Mouse (Mus musculus) liver, adult (tissue): ENCODE results near the gene Bco1.

Experiments used
- GATA4 ChIP-seq: IDR thresholded peaks from 2 replicates; pipeline ENCODE4 v1.6.1; 2014; ENCODE audit warnings: mild to moderate bottlenecking, low read length; ENCODE audit not compliant: insufficient replicate concordance

Gene Bco1

DNA sequence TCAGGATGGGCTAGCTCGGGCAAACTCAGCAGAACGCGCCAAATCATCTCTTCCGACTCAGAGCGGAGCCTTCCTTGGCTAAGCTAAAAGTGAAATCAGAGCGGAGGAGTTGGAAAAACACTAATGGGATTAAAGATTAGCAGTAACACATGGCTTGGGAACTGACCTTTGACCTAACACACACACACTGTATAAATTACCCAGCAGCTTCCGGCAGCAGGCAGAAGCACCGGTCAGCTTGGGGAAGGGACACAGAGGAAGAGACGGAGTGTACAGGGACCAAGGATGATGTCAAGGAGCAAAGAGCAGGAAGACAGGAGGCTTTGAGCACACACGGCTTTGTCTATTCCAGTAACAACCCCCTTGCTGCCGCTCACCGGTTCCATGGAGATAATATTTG, at the start of gene Bco1:
Bco1 (plus strand) TSS at position 208 of the 400 bp plus-strand sequence.
- TF ChIP-seq GATA4: no peak

DNA sequence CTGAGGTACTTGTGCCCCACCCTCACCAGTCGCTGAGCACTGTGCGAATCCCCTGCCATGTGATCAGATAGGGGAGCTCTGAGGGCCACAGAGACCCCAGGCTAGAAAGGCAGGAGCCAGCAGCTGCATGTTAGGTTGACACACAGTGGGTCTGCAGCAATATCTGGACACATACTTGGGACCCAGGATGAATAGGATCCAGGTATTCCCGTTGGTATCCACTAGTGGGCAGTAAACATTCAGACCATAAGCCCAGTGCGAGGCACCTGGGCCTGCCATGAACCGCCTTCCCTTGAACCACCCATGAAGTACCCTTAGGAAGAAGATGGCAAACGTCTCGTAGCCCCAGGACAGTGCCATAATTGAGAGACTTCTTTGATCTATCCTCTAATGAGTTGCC, 46.2 kb upstream of the Bco1 start:
- no peak for TF ChIP-seq GATA4

DNA sequence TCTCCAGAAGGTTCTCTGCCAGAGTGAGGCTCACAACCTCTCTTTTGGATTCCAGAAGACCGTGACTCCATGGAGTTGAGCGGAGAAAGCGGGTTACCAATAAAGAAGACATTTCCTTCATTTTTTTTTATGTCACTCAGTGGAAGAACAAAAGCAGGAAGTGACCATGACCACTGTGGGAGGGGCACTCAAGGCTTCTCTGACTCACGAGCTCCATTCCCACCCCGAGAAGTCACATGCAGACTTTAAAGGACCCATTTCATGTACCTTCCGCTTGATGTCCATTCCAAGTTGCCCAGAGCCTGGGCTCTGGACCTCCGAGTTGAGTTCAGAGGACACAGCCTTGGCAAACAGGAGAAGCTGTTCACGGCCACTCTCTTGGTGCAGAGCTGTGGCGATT, 44.9 kb upstream of the Bco1 start:
- TF ChIP-seq GATA4: no peak

GRCm38 (mm10) chr8:117051316-117051715, 44.3 kb upstream of the Bco1 start:
- no peak for TF ChIP-seq GATA4

GRCm38 (mm10) chr8:117053135-117054079, 42.2 kb upstream of the Bco1 start:
- TF ChIP-seq GATA4: no peak

DNA sequence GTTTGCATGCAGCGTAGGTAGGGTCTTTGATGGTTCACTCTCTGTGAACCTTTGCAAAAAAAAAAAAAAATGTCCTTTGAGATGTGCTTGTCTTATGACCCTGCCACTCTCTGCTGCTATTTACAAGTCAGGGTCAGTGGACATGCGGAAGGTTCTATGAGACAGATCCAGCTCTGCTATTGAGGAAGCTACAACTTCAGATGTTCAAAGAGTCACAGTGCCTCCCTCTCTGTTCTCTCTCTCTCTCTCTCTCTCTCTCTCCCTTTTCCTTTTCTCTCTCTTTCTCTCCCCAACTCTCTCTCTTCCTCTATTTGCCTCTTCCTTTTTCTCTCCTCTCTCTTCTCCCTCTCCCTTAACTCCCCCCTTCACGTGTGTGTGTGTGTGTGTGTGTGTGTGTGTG, 41.5 kb upstream of the Bco1 start:
- TF ChIP-seq GATA4: no peak

DNA sequence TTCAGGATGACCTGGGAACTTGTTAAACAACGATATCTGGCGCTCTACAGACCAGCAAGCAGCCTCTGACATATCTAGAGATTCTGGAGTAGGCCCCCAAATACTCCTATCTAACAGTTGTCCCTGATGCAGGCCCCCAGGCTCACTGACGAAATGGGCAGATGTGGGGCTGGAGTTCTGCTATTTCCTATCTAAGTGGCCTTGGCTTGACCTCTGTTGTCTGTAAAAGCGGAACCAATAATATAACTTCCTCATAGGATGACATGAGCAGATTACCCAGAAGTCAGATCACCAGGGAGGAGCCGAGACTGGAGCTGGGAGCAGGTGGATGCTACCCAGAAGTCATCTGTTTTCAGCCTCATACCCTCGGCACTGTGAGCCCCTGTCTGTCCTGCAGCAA, 40.6 kb upstream of the Bco1 start:
- TF ChIP-seq GATA4: no peak

GRCm38 (mm10) chr8:117059021-117059420, 36.6 kb upstream of the Bco1 start:
- TF ChIP-seq GATA4: no peak

GRCm38 (mm10) chr8:117060306-117060705, 35.3 kb upstream of the Bco1 start:
- TF ChIP-seq GATA4: no peak

- no peak for TF ChIP-seq GATA4
Observed at GRCm38 (mm10) chr8:117061180-117061880, 34.3 kb upstream of the Bco1 start.

DNA sequence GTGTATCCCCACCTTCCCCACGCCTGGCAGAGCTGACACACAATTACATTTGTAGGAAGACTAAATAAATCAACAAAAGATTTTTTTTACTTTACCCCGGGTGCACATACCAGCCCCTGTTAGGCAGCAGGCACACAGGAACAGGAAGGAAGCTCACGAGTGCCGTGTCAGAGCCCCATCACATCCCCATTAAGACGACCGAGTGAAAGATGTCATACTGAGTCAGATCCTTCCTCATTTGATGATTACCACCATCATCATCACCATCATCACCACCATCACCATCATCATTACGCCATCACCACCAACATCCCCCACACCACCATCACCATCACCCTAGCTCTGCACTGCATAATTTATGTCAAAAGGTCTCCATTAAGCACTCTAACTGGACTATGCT, 28.7 kb upstream of the Bco1 start:
- no peak for TF ChIP-seq GATA4

DNA sequence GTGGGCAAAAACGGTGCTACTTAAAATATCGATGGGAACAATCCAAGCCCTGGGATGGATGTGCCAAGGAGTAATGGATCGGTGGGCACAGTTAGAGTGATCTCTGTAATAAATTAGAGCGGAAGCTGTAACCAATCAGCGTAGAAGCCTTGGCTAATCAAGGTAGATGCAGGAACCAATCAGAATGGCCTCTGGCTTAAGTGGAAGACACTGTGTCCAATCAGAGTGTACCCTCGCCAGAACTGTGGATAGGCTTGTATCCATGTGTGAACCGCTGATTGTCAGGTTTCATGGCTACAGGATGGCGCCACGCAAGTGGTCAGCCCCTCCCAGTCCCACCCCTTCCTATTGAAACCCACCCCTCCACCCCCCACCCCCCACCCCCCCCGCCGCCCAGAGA, 28.3 kb upstream of the Bco1 start:
- no peak for TF ChIP-seq GATA4

DNA sequence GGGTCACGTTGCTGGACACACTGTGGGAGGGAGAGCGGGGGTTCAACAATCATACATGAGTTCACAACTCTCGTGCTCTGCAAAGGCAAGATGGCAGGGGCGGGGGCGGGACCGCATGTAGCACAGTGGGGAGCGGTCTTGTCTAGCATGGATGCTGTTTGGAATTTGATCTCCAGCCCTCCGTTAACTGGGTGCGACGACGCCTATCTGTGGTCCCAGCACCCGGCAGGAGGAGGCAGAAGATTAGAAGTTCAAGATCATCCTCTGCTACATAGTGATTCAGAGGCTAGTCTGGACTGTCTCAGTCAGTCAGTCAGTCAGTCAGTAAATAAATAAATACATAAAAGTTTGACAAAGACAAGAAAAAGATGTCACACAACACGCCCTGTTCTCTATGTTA, 27.4 kb upstream of the Bco1 start:
- no peak for TF ChIP-seq GATA4

- no peak for TF ChIP-seq GATA4
Observed at GRCm38 (mm10) chr8:117069708-117070107, 25.9 kb upstream of the Bco1 start.

DNA sequence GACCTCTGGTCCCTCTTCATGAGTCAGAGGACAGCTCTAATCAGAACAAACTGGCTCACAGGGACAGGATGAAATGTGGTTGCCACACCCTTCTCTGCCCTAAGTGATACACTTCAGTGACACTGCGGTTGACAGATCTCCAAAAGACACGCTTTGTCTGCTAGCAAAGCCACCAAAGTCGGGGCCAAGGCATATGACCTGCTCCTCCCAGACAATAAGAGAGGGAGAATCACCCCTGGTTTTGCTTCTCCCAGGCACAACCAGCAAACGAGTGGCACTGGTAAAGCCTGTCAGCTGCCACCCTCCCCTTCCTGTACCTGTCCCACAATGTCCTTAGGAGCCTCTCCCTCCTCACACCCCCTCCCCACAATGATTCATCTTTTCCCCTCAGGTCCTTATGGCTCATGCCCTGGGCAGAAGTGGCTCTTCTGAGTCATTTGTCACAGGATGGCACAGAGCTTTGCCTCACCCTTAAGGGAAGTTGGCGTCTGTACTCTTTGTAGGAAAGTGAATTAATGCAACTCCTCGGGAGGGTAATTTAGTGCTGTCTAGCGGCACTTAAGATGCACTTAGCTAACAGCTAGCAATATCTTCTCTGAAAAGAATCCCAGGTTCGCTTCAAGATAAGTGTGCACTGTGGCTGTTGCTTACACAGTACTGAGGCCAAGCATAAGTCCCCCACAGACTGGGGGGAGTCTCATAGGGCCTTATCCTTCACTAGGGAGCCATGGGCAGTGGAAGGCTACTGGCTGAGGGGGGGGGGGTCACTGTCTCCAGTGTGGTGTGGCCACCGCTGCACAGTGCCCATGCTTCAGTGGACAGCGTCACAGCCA, 21.1 kb upstream of the Bco1 start:
- TF ChIP-seq GATA4: no peak
